Mouse (Mus musculus): Measurements from ENCODE around the gene Celsr2.

The Celsr2 gene

DNA sequence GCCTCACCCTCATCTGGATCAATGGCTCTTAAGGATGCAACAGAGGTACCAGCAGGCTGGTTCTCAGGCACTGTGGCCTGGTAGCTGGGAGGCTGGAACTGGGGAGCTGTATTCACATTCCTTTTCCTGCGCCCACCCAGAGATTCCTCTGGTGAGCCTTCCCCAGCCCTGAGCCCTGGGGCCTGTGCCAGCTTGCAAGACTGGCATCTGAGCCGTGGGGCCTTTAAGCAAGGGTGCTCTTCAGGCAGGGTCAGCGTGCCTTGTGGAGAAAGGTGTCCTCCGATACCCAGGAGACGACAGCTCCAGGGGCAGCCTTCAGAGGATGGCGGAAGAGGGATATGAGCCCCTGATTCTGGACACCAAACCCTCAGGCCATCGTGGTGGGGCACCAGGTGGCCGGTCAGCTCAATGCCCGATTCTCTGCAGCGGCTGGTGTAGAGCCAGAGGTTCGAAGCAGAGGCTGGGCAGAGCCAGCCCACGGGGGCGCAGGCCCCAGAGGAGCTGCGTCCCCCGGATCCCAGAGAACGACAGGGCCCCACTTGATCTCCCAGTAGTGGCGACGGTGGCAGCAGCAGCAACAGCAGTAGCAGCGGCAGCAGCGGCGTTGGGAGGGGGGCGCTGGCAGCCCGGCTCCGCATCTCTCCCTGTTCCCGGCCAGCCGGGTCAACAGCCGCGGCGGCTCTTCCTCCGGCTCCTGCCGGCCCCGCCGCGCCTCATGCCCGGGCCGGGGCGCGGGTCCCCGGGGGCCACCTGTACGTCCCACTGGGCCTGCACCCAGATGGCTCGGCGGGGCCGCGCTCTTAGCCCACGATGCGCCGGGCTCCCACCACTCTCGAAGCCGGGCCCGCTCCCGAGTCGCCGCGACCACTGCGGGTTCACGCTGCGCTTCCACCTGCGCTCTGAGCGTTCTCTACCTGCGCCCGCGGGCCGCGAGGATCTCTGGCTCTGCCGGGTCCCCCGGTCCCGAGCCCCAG is at the start of gene Celsr2:
Celsr2 (minus strand) TSS at position 696 of the 974 bp plus-strand sequence.
- DNase-seq (ENCODE audit: low spot score): peak; percentile 32

DNA sequence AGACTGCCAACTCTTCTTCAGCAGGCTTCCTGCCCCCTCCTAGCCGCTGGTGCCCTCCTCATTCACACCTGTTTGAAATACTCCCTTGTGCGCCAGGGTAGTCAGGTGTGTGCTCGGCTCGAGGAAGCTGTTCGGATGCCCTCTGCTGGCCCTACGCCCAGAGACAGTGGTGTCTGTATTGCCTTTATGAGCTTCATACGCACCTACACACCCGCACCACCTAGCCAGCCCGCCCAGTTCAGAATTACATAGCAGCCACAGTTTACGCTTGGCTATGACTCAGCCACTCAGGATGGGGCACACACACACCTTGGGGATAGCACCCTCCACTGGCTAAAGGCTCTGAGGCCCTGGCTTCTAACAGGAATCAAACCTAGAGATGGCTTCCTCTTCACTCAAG is 43.5 kb upstream of the Celsr2 start:
- DNase-seq (ENCODE audit: low spot score): peak; percentile 70

DNA sequence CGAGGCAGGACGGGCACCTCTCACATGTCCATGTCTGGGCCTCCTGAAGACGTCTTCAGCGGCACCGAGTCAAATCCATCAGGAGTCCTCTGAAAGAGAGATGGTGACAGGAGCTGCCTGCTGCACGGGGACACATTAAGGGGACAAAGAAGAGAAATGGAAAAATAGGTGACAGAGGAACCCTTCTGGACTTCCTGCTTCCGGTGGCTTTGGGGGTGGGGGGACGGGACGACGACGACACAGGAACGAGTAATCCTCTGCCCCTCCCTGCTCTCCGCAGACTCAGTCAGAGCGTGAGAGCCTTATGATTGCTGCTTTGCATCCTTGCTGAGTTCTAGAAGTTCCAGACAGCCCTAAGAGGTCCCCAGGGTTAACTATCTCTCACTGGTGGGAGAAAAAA is 43.0 kb upstream of the Celsr2 start:
- DNase-seq (ENCODE audit: low spot score): peak; percentile 6

DNA sequence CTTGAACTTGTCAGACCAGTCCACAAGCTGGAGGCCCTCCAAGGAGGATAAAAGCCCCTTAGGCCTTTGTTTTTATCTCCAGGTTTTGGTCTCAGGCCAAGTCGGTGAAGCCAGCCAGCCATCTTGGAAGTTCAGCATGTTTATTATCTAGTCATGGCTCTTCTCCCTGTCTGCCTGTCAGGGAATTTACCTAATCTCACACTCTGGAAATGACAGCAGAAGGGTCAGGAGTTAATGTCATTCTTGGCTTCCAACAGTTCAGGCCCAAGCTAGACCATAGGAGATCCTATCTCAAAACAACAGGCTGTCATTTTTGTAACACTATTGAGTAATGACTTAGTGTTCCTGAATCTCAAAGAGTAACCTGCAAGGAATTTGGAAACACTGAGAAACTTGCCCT is 38.8 kb upstream of the Celsr2 start:
- DNase-seq (ENCODE audit: low spot score): peak; percentile 39

DNA sequence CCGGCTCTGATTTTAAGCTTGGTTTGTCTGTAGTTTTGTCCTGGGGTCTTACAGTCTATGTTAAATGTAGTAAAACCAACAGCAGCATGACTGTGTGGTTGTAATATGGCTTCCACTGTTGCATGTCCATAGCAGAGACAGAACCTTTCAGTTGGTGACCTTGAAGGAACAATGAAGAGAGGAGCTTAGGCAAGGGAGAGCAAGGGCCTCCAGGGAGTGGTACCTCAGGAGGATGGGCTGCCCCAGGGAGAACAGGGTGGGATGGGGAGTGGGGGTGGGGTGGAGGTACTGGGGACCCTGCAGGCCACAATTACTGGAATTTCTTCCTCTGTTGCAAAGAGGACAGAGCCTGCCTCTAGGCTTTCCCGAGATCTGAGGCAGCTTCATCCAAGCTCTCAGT is 36.6 kb upstream of the Celsr2 start:
- no peak for DNase-seq (ENCODE audit: low spot score)

DNA sequence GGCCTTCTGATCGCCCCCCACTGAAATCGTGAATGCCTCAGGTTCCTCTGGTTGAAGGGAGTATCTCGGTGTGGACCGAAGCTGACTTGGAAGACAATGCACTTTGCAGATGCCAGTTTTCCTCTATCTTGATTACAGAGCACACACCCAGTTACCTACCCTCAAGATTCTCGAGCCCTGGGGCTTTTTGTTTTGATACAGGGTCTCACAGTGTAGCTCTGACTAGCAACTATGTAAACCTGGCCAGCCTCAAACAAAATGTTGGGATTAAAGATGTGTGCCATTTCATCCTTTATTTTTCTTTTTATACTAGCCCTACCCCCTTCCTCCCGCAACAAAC is 30.0 kb upstream of the Celsr2 start:
- no peak for DNase-seq (ENCODE audit: low spot score)

DNA sequence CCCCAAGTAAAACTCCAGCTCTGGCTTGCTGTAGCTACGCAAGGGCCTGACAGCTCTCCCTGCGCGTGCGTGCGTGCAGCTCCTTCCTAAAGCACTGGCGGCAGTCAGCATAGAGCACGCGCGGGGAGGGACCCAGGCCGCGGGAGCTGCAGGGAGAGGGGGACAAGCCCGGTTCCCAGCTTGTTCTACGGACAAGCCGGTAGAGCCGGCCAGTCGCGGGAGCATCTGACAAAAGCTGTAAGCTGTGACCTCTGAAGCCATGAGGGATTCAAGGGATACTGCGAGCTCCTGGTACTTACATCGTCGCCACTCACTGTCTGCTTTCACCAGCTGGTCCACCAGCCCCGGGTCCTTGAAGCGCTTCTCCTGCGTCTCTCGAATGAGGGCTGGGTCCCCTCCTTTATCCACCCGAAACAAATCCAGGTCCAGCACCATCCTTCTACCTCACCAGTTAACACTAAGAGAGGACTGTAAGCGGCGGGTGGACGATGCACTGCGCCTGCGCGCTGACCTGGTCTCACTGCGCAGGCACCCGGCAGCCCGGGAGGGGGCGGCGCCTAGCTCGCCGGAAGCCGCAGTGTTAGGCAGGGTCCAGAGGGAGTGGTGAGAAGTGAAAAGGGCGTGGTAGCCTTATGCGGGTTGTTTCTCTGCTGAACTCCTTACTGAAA is 29.5 kb upstream of the Celsr2 start, which contains the start of gene Sars:
Sars (minus strand) TSS at position 512 of the 668 bp plus-strand sequence.
- peak; percentile 92 for DNase-seq (ENCODE audit: low spot score)

DNA sequence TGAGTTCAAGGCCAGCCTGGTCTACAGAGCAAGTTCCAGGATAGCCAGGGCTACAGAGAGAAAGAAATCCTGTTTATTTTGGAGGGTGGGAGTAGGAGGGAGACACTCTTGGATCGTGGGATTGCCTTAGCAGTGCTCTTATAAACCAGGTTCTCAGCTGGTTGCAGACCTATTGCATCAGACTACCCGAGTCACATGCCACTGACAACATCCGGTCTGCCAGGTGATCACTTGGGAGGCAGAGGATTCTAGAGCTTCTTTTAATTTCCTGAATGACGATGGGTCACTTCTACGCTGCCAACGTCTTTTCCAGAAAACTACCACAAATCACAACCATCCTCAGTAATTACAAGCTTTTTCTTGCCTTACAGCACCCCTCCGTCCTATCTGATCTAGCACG is 28.7 kb upstream of the Celsr2 start:
- peak; percentile 45 for DNase-seq (ENCODE audit: low spot score)

DNA sequence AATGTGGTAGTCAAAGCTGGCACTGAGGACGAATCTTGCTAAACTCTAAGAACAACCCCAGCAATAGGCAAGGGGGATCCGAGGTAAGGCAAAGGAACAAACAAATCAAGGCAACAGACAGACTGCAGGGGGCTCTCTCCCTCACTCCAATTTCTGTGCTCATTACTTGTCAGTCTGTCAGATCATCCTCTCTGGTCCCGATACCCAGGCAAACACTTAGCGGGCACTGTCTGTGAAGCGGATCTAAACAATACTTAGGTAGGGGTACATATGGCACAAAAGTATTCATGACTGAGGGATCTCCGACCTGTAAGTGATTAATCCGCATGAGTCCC is 21.0 kb upstream of the Celsr2 start:
- DNase-seq (ENCODE audit: low spot score): no peak

DNA sequence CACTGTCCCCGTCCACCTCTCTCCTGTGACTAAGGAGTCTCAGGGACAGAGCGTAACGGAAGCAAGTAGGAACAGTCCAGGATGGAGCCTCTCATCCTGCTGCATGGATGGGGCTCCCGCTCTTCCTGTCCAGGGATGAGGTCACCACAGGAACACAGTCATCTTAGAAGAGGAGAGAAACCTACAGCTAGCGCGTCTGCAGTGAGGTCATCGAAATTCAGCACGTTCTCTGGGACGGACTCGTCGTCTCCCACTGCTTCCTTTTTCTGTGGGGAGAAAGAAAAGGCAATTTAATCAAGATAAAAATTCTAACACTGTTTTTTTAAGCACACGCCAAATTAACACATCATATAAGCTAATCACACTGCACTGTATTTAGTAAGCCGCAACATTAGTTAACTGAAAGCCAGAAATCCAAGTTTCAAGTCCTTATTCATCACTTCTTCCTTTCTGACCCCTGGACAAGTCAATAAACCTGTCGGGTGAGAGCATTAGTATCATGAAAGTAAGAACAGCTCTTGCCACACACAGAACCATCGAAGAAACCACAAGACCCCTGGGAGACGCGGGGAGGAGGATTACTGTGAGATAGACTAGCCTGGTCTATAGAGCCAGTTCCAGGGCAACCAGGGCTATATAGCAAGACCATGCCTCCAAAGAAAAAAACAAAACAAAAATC is 20.5 kb upstream of the Celsr2 start:
- no peak for DNase-seq (ENCODE audit: low spot score)

DNA sequence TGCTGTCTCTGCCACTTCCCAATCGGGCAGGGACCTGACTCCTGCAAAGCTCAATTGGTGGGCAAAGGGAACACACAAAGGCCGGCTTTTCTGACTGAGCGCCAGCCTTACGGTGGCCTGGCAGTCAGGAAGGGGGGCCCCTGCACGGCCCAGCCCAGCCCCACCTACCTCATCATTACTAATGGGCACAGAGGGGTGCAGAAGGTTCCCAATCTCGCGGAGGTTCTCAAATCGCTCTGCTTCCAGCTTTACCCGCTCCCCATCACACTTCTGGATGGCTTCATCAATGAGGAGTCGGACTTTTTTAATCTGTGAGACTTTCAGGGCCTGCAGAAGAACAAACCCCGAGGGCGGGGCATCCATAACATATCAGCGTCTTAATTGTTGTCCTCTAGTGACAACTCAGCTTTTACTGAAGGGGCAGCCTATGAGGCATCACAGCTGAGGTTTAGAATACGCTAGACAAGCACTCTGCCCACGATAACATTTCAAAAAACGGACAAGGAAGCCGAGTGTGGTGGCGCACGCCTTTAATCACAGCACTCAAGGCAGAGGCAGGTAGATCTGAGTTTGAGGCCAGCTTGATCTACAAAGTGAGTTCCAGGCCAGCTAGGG is 18.6 kb upstream of the Celsr2 start:
- DNase-seq (ENCODE audit: low spot score): no peak

DNA sequence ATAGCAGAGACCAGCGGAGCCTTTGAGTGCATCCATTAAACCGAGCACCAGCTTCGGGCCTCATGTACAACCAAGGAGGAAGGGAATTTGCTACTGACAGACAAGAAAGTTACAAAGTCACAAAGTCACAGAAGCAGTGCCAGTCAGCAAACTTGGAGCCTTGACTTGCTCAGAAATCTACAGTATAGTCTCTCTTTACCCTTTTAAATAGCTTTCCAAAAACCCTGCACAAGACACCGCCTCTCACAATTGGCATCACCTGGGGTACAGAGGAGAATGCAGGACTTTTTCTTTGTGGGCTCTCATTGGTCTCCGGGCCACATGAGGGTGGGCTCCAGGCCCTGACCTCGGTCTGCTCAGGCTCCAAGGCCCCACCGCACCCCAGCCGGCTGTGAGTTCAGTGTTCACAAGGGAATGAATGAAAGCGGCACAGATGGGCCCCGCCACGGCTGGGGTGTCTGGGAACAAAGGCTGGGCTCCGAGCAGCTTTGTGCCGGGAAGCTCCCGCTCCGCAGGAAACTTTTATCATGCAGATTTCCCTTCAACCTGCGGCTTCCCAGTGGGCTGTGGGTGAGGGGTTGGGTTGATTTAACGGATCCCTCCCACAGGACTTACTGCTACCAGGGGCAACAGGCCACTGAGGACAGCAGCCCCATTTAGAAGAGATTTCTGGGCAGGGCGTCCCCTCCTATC is 18.0 kb upstream of the Celsr2 start:
- DNase-seq (ENCODE audit: low spot score): no peak

DNA sequence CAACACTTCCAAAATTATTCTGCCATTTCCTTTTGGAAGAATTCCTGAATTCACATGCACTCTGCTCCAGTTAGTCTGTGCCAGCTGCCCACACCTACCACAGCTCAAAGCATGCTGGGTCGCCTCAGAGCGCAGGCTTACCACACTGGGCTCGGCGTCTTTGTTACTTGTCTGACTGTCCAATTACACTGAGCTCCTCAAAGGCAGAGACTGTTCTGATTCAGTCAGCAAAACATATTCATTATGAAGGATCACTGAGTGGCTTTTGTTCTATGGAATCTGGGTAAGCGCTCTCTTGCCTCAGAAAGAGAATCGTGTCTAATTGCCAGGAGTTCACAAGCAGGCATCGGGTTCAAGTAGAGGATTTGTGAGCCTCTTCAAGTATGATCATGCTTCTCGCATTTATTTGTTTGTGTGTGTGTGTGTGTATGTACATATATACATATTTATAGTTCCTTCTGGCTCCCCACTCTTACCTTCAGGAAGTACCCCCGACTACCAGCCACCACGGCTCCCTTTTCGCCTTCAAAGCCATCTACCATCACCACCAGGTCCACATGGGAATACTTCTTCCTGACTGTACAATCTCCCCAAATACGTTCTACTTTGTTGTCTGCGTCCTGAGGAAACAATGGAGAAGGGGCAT is 17.3 kb upstream of the Celsr2 start:
- no peak for DNase-seq (ENCODE audit: low spot score)

DNA sequence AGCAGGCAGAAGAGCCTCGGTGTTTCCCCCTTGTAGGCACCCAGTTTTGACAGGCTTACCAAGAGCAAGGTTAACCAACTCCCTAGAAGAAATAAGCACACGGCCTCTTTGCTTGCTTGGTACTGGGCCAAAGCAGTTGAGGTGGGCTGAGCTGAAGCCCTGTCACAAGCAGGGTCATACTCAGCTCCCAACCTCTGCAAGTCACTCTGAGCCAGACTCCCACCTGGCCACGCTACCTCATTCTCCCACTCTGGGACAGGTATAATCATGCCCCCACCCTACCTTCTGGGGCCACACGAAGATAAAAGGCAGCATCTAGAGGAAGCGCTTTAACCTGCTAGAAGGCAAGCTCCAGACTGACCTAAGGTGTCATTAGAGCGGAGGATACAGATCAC is 10.3 kb upstream of the Celsr2 start:
- no peak for DNase-seq (ENCODE audit: low spot score)

DNA sequence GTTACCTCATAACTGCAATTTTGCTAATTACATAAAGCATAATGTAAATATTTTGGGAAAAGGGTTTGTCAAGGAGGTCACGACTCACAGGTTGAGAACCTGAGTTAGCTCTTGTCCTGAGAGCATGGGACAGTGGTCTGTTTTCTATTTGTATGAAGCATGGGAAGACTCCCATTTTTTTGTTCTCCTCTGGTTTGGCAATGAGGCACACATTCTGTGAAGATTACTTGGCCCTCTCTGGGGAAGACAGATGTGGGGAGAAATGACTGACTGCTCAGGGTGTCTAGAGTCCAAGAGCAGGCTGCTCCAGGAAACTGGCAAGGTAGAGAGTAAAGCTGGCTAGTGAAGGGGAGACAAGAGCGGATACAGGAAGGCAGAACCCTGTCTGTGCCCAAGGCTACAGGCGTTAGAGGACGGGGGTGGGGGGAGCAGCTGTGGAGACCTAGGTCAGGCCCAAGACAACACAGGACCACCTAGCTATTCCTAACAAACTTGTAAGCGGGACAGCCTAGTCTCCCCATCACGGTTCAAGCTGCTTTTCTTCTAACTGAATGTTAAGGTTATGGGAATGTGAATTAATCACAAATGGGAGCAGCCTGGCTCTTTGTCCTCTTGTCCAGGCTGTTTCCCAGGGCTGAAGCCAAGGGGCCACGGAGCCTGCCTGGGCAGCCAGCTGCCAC is 9.7 kb upstream of the Celsr2 start:
- no peak for DNase-seq (ENCODE audit: low spot score)

DNA sequence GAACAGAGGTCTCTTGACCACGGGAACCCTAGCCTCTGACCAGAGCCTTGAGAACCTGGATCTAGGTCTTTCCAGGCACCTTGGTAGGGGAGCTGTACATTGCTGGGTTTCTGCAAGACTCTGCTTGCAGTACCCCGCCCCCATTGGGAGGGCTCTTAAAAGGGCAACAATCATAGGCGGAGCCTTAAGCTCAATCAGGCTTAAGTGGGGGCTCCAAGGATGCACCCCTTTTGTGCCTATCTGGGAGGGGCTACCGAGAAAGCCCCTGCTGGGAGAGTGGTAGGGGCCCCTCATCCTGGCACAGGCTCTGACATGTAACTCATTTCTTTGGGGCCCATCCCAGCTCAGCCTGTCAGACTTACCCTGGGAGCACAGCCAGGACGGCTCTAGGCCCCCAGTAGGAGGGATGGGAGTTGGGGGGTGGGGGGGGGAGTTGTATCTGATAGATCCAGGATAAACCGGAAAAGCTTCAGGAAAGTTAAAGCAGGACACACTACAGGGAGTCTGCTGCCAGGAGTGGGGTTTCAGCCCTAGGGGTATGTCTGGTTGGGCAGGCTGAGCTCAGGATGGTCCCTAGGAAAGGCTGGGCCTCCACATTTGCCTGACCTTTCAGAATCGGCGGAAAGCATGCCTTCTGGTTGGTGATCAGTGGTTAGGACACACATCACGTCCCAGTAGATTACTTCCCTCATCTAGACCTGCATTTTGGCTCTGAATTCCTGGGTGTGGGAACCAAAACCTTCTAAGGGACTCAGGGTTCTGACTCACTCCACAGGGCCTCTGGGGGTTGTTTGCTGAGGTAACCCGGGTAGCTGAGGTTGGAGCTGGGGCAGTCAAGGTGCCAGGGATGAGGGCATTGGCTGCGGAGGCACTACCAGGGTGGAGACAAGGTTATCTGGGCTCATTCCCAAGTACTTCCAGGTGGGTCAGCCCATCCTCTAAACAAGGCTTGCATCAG is 8.8 kb upstream of the Celsr2 start:
- DNase-seq (ENCODE audit: low spot score): peak; percentile 65

DNA sequence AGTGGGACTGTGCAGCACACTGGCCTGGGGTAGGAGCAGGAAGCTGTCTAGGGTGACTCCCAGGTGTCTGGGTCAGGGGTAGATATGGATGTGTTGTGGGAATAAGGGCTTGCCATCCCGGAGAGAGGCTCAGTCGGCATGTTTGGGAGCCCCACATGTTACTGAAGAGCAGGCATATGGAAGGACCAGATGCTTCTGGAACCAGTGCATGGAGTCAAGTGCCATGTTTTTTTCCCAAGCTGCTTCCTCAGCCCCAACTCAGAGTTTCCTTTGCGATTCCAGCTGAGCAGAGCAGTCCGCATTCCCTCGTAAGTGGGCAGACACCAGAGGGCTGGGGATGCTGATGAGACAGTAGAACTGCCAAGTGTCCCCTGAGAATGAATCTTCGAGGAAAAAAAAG is 7.7 kb upstream of the Celsr2 start:
- no peak for DNase-seq (ENCODE audit: low spot score)

DNA sequence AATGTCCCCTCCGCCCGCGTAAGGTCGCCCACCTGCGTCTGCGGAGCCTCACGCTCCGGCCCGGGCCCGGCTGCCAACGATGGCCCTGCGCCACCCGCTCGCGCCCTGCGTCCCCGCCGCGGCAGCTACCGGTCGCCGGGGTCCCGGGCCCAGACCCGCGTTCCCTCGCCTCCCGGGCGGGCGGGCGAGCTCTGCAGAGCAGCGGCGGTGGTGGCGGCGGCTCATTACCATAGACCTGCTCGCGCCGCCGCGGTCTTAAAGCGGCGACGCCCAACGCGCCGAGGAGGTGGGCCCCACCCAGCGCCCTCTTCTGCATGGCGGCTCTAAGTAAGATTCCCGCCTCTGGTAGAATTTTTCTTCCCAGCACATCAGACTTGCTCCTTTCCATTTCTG is 475 bp upstream of the Celsr2 start:
- peak; percentile 77 for DNase-seq (ENCODE audit: low spot score)

DNA sequence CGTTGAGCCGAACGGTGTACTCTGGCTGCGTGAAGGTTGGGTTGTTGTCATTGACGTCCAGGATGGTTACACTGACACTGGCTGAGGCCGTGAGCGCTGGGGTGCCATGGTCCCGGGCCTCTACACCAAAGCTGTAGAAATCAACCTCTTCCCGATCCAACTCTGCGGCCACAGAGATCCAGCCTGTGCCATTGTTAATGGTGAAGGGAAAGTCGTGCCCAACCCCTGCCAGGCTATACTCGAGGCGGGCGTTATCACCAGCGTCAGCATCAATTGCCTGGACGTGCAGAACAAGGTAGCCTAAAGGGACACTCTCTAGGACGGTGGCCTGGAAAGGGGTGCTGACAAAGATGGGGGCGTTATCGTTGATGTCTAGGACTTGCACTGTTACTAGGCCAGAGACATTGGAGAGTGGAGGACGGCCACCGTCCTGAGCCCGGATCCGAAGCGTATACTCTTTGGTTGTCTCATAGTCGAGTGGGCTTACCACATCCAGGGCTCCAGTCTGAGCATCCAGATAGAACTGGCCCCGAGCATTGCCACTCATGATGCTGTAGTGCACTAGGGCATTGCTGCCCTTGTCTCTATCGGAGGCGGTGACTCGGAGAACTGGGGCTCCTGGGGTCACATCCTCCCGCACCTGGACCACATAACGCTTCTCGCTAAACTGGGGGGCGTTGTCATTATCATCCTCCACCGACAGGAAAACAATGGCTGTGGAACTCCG is 1.6 kb downstream of the Celsr2 start:
- no peak for DNase-seq (ENCODE audit: low spot score)

Measured in urinary bladder, postnatal 14 days (tissue).